Mouse (Mus musculus) limb, embryonic 14.5 days (tissue): ENCODE measurements around the gene Cdc14a. TPM values are rescaled to one million over a fixed set of nuclear protein-coding genes. Genes with fewer than 3 reads are reported as not detected.

Source experiments
- ATAC-seq: fragments of 200-750 bp; cut with Nextera tagmentation; 2 replicates; pipeline ENCODE4 v1.8.0; 2017; ENCODE audit warnings: low read depth, moderate number of reproducible peaks, moderate TSS enrichment; ENCODE audit not compliant: low FRiP score
- DNase-seq: peaks from one replicate; pipeline ENCODE4 v3.0.0-alpha.2; 2015; ENCODE audit warnings: low spot score
- H3K27ac ChIP-seq: fragments of 300-500 bp; sonication (generic); replicated peaks from 2 replicates; pipeline ENCODE4 v1.5.1; 2014; ENCODE audit warnings: low read depth, mild to moderate bottlenecking, low read length, moderate library complexity, mixed read lengths
- H3K27me3 ChIP-seq: fragments of 300-500 bp; sonication (generic); 2 replicates; pipeline ENCODE4 v1.6.1; 2014; ENCODE audit warnings: low read length, mixed read lengths; ENCODE audit not compliant: control insufficient read depth, insufficient read depth
- H3K36me3 ChIP-seq: fragments of 300-500 bp; sonication (generic); 2 replicates; pipeline ENCODE4 v1.6.1; 2014; ENCODE audit warnings: mild to moderate bottlenecking, low read length, moderate library complexity, mixed read lengths; ENCODE audit not compliant: control insufficient read depth, insufficient read depth
- H3K4me1 ChIP-seq: fragments of 300-500 bp; sonication (generic); 2 replicates; pipeline ENCODE4 v1.6.1; 2014; ENCODE audit warnings: antibody characterized with exemption, low read length, mixed read lengths; ENCODE audit not compliant: control insufficient read depth, insufficient read depth
- H3K4me2 ChIP-seq: fragments of 300-500 bp; sonication (generic); replicated peaks from 2 replicates; pipeline ENCODE4 v1.6.1; 2014; ENCODE audit warnings: low read depth, mild to moderate bottlenecking, low read length, moderate library complexity; ENCODE audit not compliant: severe bottlenecking
- H3K4me3 ChIP-seq: fragments of 300-500 bp; sonication (generic); replicated peaks from 2 replicates; pipeline ENCODE4 v1.5.1; 2014; ENCODE audit warnings: low read length
- H3K9ac ChIP-seq: fragments of 300-500 bp; sonication (generic); 2 replicates; pipeline ENCODE4 v1.6.1; 2014; ENCODE audit warnings: mild to moderate bottlenecking, low read depth, low read length, moderate library complexity; ENCODE audit not compliant: severe bottlenecking
- H3K9me3 ChIP-seq: fragments of 300-500 bp; sonication (generic); 2 replicates; pipeline ENCODE4 v1.6.1; 2016; ENCODE audit warnings: low read length; ENCODE audit not compliant: control insufficient read depth
- POLR2A ChIP-seq: fragments of 200-500 bp; IDR thresholded peaks from 2 replicates; pipeline ENCODE4 v1.8.0; 2012; ENCODE audit warnings: inconsistent platforms, mild to moderate bottlenecking, moderate library complexity, borderline replicate concordance; ENCODE audit not compliant: insufficient read depth, insufficient read length; ENCODE audit errors: extremely low read depth
- WGBS: fragments of 180-500 bp; shearing (Covaris S2); extraction: QIAGEN DNeasy Blood & Tissue Kit; methylation state at CpG from one replicate; pipeline ENCODE4 v1.1.7; 2014; 5-methylcytosine and 5-hydroxymethylcytosine counted together
- polyA plus RNA-seq, 2 experiments: library from polyadenylated mRNA; depleted of rRNA in 1 of 2; stranded (reverse) in 1 of 2; unstranded in 1 of 2; fragments of >200 nt; fragmentation: Nextera tagmentation in 1 of 2; extraction: Ambion mirVana in 1 of 2; gene quantifications; 2 replicates each; pipeline versions ENCODE4 v1.2.1 to v1.2.3; 2012 to 2014

Cdc14a gene
- polyA plus RNA-seq, 2 experiments, result 8.4 TPM

DNA sequence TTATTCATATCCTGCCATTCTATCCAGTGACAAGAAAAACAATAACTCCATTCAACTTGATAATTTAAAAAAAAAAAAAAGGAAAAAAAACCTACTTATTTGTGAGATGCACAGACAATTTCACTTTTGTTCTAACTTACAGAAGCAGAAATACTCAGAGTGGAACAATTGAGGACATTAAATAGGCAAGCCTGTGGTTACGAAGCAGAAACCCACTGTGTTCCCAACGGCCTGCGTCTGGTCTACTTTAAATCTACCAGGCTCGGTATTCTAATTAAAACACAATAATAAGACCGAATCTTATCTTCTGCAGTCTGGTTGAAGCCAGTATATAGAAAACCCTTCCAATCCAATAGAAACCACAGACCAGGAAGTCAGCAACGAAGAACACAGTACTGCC lies 50.6 kb downstream of the Cdc14a start:
- no peak overlapping the region for H3K4me2 ChIP-seq
- no peak for TF ChIP-seq POLR2A
- no peak overlapping the region for H3K9ac ChIP-seq
- 78% methylated on average over 6 of the region's 6 CpGs for WGBS
- H3K27ac ChIP-seq, result no peak overlapping the region
- H3K4me3 ChIP-seq, result no peak overlapping the region
- no peaks in the 10 kb centered on the region for H3K27me3 ChIP-seq
- peaks cover 6% of the 10 kb centered on the region; the same call in 1 of the 2 replicates for H3K4me1 ChIP-seq
- H3K9me3 ChIP-seq, result no peaks in the 10 kb centered on the region
- no peak for DNase-seq
- no peaks in the 10 kb centered on the region for H3K36me3 ChIP-seq
- no peak for ATAC-seq

DNA sequence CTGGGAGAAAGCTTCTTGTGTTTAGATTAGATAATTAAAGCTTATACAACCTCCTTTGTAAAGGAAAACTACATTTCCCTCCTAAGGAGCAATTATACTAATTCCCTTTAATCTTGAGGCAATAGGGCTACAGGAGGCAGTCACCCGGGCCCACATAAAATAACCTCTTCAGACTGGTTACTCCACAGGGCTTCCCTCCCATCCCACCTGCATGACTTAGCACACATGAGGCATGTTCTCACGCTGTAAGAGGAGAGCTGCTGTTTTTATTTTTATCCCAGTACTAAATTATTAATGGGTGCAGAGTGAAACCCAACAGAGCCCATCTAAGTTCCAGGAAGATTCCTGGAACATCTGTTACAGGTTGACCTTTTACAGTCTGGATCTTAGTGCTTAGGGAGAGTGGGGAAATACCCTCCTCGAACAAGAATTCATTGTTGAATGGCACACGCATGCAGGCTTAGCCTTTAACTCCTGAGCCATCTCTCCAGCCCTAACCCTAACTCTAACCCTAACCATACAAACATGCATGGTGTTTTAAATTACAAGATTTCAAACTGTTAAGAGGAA lies 54.9 kb downstream of the Cdc14a start:
- Histone ChIP-seq H3K4me1 (peaks cover 6% of the 10 kb centered on the region; the same call in 1 of the 2 replicates), H3K4me3 (no peak overlapping the region), H3K9me3 (no peaks in the 10 kb centered on the region), H3K4me2 (no peak overlapping the region), H3K36me3 (no peaks in the 10 kb centered on the region), H3K27ac (no peak overlapping the region), H3K27me3 (no peaks in the 10 kb centered on the region), H3K9ac (no peak overlapping the region)
- DNase-seq, result no peak
- ATAC-seq, result no peak
- no peak for TF ChIP-seq POLR2A
- WGBS, result 7% methylated on average over 4 of the region's 4 CpGs

GRCm38 (mm10) chr3:116366125-116366524 lies 57.7 kb downstream of the Cdc14a start:
- Histone ChIP-seq H3K4me1 (peaks cover 6% of the 10 kb centered on the region; the same call in 1 of the 2 replicates), H3K4me3 (no peak overlapping the region), H3K4me2 (no peak overlapping the region), H3K27ac (no peak overlapping the region), H3K9me3 (no peaks in the 10 kb centered on the region), H3K9ac (no peak overlapping the region), H3K27me3 (no peaks in the 10 kb centered on the region), H3K36me3 (0 out of 2 replicates have a peak, but pooled peaks cover 3% of the 10 kb centered on the region)
- DNase-seq (no peak), ATAC-seq (no peak)
- no peak for TF ChIP-seq POLR2A
- 44% methylated on average over 2 of the region's 2 CpGs for WGBS

DNA sequence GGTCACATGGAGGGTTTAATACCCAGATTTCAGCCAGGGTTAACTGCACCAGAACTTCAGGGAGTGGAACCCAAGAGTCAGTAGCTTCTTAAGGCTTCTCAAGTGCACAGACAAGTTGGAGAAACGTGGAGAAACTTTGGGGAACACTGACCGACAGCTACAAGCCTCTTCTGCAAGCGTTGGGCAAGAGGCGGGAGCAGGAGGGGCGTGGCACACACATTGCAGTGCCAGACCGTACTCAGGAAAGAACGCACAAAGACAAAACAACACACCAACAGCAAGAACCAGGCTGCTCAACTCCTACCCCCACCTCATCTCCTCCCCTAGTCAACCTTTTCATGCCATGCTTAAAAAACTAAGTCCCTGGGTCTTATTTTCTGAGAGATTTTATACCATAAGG lies 61.9 kb downstream of the Cdc14a start:
- Histone ChIP-seq H3K9ac (no peak overlapping the region), H3K27me3 (no peaks in the 10 kb centered on the region), H3K4me2 (no peak overlapping the region), H3K4me1 (no peaks in the 10 kb centered on the region), H3K4me3 (no peak overlapping the region), H3K27ac (no peak overlapping the region), H3K36me3 (0 out of 2 replicates have a peak, but pooled peaks cover 3% of the 10 kb centered on the region), H3K9me3 (no peaks in the 10 kb centered on the region)
- DNase-seq, result no peak
- 85% methylated on average over 7 of the region's 7 CpGs for WGBS
- no peak for ATAC-seq
- no peak for TF ChIP-seq POLR2A

DNA sequence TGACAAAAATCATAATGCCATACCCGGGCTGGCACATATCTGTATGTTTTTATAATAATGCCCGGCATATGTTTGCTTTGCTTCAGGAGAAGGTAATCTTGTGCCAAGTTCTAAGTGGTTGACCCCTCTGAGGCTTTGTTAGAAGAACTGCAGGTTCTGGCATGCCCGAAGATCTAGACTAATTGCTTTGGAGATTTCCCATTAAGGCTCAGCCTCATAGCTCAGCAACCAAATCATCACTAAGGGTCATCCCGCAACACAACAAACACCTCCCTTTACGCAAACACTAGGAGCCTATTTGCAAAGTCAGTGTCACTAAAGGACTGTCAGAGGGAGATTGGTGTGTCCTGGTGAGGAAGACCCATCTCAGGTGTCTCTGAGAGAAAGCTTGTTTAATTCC lies 62.7 kb downstream of the Cdc14a start:
- TF ChIP-seq POLR2A, result no peak

More for the DNA sequence above, 62.7 kb downstream of the Cdc14a start:
- Histone ChIP-seq H3K4me1 (no peaks in the 10 kb centered on the region), H3K9me3 (no peaks in the 10 kb centered on the region), H3K4me2 (no peak overlapping the region), H3K27ac (no peak overlapping the region), H3K4me3 (no peak overlapping the region), H3K9ac (no peak overlapping the region), H3K27me3 (no peaks in the 10 kb centered on the region), H3K36me3 (peaks cover 4% of the 10 kb centered on the region; the same call in 1 of the 2 replicates)
- 88% methylated on average over 5 of the region's 5 CpGs for WGBS
- DNase-seq, result no peak
- ATAC-seq, result no peak
